In the genomic region with DNA sequence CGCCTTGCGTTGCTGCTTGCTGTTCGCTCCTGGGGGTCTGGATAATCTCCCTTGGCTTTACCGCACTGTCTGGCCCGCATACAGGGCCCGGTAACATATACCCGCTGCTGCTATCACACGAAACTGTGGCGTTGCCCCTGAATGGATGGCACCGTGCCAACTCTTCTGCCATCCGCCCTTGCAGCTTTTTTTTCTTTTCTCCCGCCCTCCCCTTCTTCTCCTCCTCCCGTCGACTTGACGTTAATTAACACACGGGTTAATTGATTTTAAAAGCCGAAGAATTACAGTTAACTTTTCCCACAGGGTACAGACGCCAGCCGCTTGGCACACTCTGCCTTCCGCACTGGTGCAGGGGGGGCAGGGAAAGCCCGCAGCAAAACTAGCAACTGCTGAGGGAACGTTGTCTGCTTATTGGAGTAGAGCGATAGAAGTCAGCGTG, we compare ENCODE assay signal across 9 mouse cellular contexts.
DNase-seq lines count a peak whose midpoint lies in the region; ATAC-seq and TF ChIP-seq lines count a peak whose summit lies in the region.
"Had no signal": no experiment of that assay in that cellular context is flagged by ENCODE, and none has a peak within 500 bp of the region (broad histone marks: within the 10 kb centered on the region; RNA-seq: fewer than 3 reads in every experiment).

No protein-coding gene starts in this region.

- H3K4me1 ChIP-seq in midbrain, embryonic 12.5 days: peaks cover 40% of the 10 kb centered on the region
- H3K4me1 ChIP-seq in midbrain, embryonic 10.5 days: peaks cover 4% of the 10 kb centered on the region; the same call in 1 of the 2 replicates
- peaks cover 8% of the 10 kb centered on the region for H3K4me1 ChIP-seq in testis, adult 2 months (ENCODE audit: control insufficient read depth, insufficient read depth, low read length)
- H3K4me1 ChIP-seq: megakaryocyte, embryonic 14.5 days had no signal

- H3K27me3 ChIP-seq in midbrain, embryonic 12.5 days: no peaks in the 10 kb centered on the region
- H3K27me3 ChIP-seq in midbrain, embryonic 10.5 days (ENCODE audit: low read depth, poor library complexity, severe bottlenecking): no peaks in the 10 kb centered on the region
- no peaks in the 10 kb centered on the region for H3K27me3 ChIP-seq in testis, adult 2 months (ENCODE audit: control insufficient read depth, insufficient read depth, low read length)
- H3K27me3 ChIP-seq: megakaryocyte, embryonic 14.5 days had no signal

- no peaks in the 10 kb centered on the region for H3K9me3 ChIP-seq in midbrain, embryonic 12.5 days
- H3K9me3 ChIP-seq in midbrain, embryonic 10.5 days (replicated peaks): 0 out of 2 replicates have a peak, but pooled peaks cover 2% of the 10 kb centered on the region

- H3K27ac ChIP-seq in midbrain, embryonic 12.5 days (replicated peaks): 0 out of 2 replicates have a peak overlapping the region, but pooled peaks have one; percentile 31
- no peak overlapping the region for H3K27ac ChIP-seq in midbrain, embryonic 10.5 days (replicated peaks)
- H3K27ac ChIP-seq in testis, adult 2 months (ENCODE audit: control insufficient read depth, insufficient read depth, low read depth, low read length): 0 out of 2 replicates have a peak overlapping the region, but pooled peaks have one; percentile 8

- no peaks in the 10 kb centered on the region for H3K36me3 ChIP-seq in midbrain, embryonic 12.5 days
- H3K36me3 ChIP-seq in midbrain, embryonic 10.5 days: no peaks in the 10 kb centered on the region
- no peaks in the 10 kb centered on the region for H3K36me3 ChIP-seq in testis, adult 2 months (ENCODE audit: control insufficient read depth, insufficient read depth, low read length)

- WGBS in midbrain, embryonic 12.5 days: 75% methylated on average over 24 of the region's 24 CpGs
- WGBS in midbrain, embryonic 10.5 days: 92% methylated on average over 24 of the region's 24 CpGs

- H3K4me3 ChIP-seq in midbrain, embryonic 12.5 days: no peak overlapping the region
- no peak overlapping the region for H3K4me3 ChIP-seq in midbrain, embryonic 10.5 days
- H3K4me3 ChIP-seq in testis, adult 2 months (ENCODE audit: control insufficient read depth, low read depth, low read length): peak overlapping the region; percentile 81
- H3K4me3 ChIP-seq: megakaryocyte, embryonic 14.5 days had no signal

- no peak overlapping the region for H3K4me2 ChIP-seq in midbrain, embryonic 12.5 days (replicated peaks)

- peak; percentile 9 for DNase-seq in cerebellum, adult 11-12 months
- DNase-seq in midbrain, embryonic 10.5 days (ENCODE audit: low spot score): no peak
- DNase-seq in left cerebral cortex, postnatal 14 days (ENCODE audit: low spot score in 2 of 2): peak; percentile 50 to 54
- DNase-seq in urinary bladder, adult 18-20 months (ENCODE audit: low spot score in 2 of 2): no peak
- no peak for DNase-seq in heart, postnatal 25 days (ENCODE audit: low spot score)

- TF ChIP-seq POLR2A in testis, adult 2 months (IDR thresholded peaks at IDR 0.05; ENCODE audit: control insufficient read depth, low read depth, low read length): no peak

- intact Hi-C loops in left cerebral cortex, postnatal 14 days (cut with DNase I): loop anchor here (2.0 to 5.0 kb wide), 2 partner anchors 101 to 166 kb away; no protein-coding TSS in a partner anchor
- intact Hi-C loops in heart, postnatal 25 days (cut with DNase I): no loop called here

- H3K9ac ChIP-seq in midbrain, embryonic 12.5 days (replicated peaks): no peak overlapping the region

- ATAC-seq in cerebellum, adult (ENCODE audit: insufficient number of reproducible peaks, low FRiP score, low TSS enrichment): no peak
- peak; percentile 73 for ATAC-seq in midbrain, embryonic 12.5 days (ENCODE audit: low FRiP score, low read depth)

- no peak for TF ChIP-seq CTCF in testis, adult 2 months (IDR thresholded peaks at IDR 0.05; ENCODE audit: control insufficient read depth, insufficient read depth, insufficient replicate concordance, low read depth, low read length)

Comparison
In these comparisons a context has a peak if more than half of its experiments do, and no peak if none do; other contexts are left out.
1. DNase-seq: peak in cerebellum, adult 11-12 months (single experiment) and left cerebral cortex, postnatal 14 days (2 of 2); none in midbrain, embryonic 10.5 days (single experiment), urinary bladder, adult 18-20 months (0 of 2) and heart, postnatal 25 days (single experiment).